Mouse (Mus musculus) kidney, adult 11 months (tissue): ENCODE measurements at regions not wholly inside any gene's neighbourhood (a gene's known extent, or its start where the extent isn't known, plus 50 kb on each side); places are given as distances from the start of the nearest gene placed in this dataset.
A peak's percentile ranks its signal among the peaks of the same experiment; 100 is the strongest.

Source experiments
- DNase-seq: peaks from one replicate; pipeline ENCODE4 v3.0.0; 2022

- no peak for DNase-seq
These were observed 89.7 kb upstream of the Arntl start for GRCm38 (mm10) chr7:113117599-113117998.

GRCm38 (mm10) chr7:113121911-113122319 lies 85.3 kb upstream of the Arntl start:
- DNase-seq, result peak; percentile 14

GRCm38 (mm10) chr7:113126010-113126409 lies 81.3 kb upstream of the Arntl start:
- no peak for DNase-seq

- DNase-seq, result no peak
These were observed 76.7 kb upstream of the Arntl start for GRCm38 (mm10) chr7:113130552-113130951.

GRCm38 (mm10) chr7:113131945-113132538 lies 75.2 kb upstream of the Arntl start:
- DNase-seq, result peak; percentile 69

- DNase-seq, result no peak
These were observed 73.4 kb upstream of the Arntl start for GRCm38 (mm10) chr7:113133891-113134290.

- DNase-seq, result no peak
These were observed 67.2 kb upstream of the Arntl start for GRCm38 (mm10) chr7:113140011-113140438.

- DNase-seq, result no peak
These were observed 65.2 kb upstream of the Arntl start for GRCm38 (mm10) chr7:113141846-113142683.

GRCm38 (mm10) chr7:113143552-113143951 lies 63.7 kb upstream of the Arntl start:
- peak; percentile 68 for DNase-seq

GRCm38 (mm10) chr7:113145046-113145445 lies 62.2 kb upstream of the Arntl start:
- DNase-seq, result no peak

- no peak for DNase-seq
These were observed 61.2 kb upstream of the Arntl start for GRCm38 (mm10) chr7:113146108-113146507.

GRCm38 (mm10) chr7:113146526-113146925 lies 60.7 kb upstream of the Arntl start:
- no peak for DNase-seq

- DNase-seq, result no peak
These were observed 59.6 kb upstream of the Arntl start for GRCm38 (mm10) chr7:113147391-113148332.

- no peak for DNase-seq
These were observed 58.6 kb upstream of the Arntl start for GRCm38 (mm10) chr7:113148700-113149099.

- DNase-seq, result no peak
These were observed 57.2 kb upstream of the Arntl start for GRCm38 (mm10) chr7:113149966-113150470.

GRCm38 (mm10) chr7:113150789-113151188 lies 56.5 kb upstream of the Arntl start:
- DNase-seq, result peak; percentile 39

GRCm38 (mm10) chr7:113151499-113151898 lies 55.8 kb upstream of the Arntl start:
- no peak for DNase-seq

- no peak for DNase-seq
These were observed 53.9 kb upstream of the Arntl start for GRCm38 (mm10) chr7:113153386-113153785.

GRCm38 (mm10) chr7:113154066-113154465 lies 53.2 kb upstream of the Arntl start:
- no peak for DNase-seq

- DNase-seq, result no peak
These were observed 50.9 kb upstream of the Arntl start for GRCm38 (mm10) chr7:113156366-113156765.

GRCm38 (mm10) chr7:113156861-113157747 lies 50.2 kb upstream of the Arntl start:
- no peak for DNase-seq
